Mouse (Mus musculus) small intestine, adult 2 months (tissue): ENCODE measurements at regions not wholly inside any gene's neighbourhood (a gene's known extent, or its start where the extent isn't known, plus 50 kb on each side); places are given as distances from the start of the nearest gene placed in this dataset.

Experiments used
- H3K27ac ChIP-seq: fragments of 200-500 bp; 2 replicates; pipeline ENCODE4 v1.5.1; 2012; ENCODE audit warnings: low read depth, low read length, control low read depth, inconsistent platforms; ENCODE audit not compliant: insufficient read depth
- H3K27me3 ChIP-seq: fragments of 200-500 bp; 2 replicates; pipeline ENCODE4 v1.6.1; 2012; ENCODE audit warnings: mild to moderate bottlenecking, moderate library complexity, low read length, inconsistent platforms; ENCODE audit not compliant: control insufficient read depth, insufficient read depth
- H3K36me3 ChIP-seq: fragments of 200-500 bp; 2 replicates; pipeline ENCODE4 v1.6.1; 2012; ENCODE audit warnings: mild to moderate bottlenecking, low read length, control low read depth, inconsistent platforms; ENCODE audit not compliant: control insufficient read depth, insufficient read depth
- H3K4me1 ChIP-seq: fragments of 200-500 bp; 2 replicates; pipeline ENCODE4 v1.6.1; 2012; ENCODE audit warnings: low read length, inconsistent platforms, mixed read lengths; ENCODE audit not compliant: control insufficient read depth, insufficient read depth, insufficient read length
- H3K4me3 ChIP-seq: fragments of 200-500 bp; 2 replicates; pipeline ENCODE4 v1.5.1; 2012; ENCODE audit warnings: low read depth, mild to moderate bottlenecking, control low read depth, inconsistent platforms, low read length, moderate library complexity
- CTCF ChIP-seq: fragments of 200-500 bp; IDR thresholded peaks from 2 replicates; pipeline ENCODE4 v1.5.1; 2012; ENCODE audit warnings: low read depth, mild to moderate bottlenecking, control low read depth, inconsistent platforms, low read length, moderate library complexity, mixed read lengths; ENCODE audit not compliant: insufficient replicate concordance, insufficient read length; ENCODE audit errors: extremely low read depth
- POLR2A ChIP-seq: fragments of 200-500 bp; IDR thresholded peaks from 2 replicates; pipeline ENCODE4 v1.6.1; 2012; ENCODE audit warnings: low read depth, mild to moderate bottlenecking, control low read depth, inconsistent platforms, low read length, moderate library complexity
- WGBS: fragments of 180-500 bp; shearing (Covaris S2); methylation state at CpG from one replicate; pipeline ENCODE4 v1.1.7; 2018; 5-methylcytosine and 5-hydroxymethylcytosine counted together

DNA sequence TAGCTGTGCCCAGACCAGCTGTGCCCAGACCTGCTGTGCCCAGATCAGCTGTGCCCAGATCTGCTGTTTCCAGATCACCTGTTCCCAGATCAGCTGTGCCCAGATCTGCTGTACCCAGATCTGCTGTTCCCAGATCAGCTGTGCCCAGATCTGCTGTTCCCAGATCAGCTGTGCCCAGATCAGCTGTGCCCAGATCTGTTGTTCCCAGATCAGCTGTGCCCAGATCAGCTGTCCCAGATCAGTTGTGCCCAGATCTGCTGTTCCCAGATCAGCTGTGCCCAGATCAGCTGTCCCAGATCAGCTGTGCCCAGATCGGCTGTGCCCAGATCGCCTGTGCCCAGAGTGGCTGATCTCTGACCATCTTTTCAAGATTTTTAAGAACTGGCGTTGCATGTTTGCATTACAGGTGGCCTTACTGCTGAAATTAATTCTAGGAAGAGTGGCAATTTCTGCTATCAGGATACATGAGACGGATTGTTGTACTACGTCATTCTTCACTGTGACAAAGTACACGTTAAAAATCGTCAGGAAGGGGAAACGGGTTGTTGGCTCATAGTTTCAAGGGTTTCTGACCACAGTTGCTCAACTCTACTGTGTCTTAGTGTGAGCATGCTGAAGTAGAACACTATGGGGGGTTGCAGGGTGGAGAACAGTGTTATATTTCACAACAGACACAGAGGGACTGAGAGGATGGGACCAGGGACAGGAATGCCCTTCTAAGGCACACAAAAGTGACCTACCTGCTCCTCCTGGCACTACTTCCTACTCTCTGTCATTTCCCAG lies 160.9 kb downstream of the Tmem38b start:
- Histone ChIP-seq H3K4me3 (no peak overlapping the region), H3K4me1 (no peaks in the 10 kb centered on the region), H3K27ac (no peak overlapping the region), H3K27me3 (no peaks in the 10 kb centered on the region), H3K36me3 (no peaks in the 10 kb centered on the region)
- TF ChIP-seq CTCF (no peak), POLR2A (no peak)
- WGBS, result 70% methylated on average over 8 of the region's 8 CpGs

DNA sequence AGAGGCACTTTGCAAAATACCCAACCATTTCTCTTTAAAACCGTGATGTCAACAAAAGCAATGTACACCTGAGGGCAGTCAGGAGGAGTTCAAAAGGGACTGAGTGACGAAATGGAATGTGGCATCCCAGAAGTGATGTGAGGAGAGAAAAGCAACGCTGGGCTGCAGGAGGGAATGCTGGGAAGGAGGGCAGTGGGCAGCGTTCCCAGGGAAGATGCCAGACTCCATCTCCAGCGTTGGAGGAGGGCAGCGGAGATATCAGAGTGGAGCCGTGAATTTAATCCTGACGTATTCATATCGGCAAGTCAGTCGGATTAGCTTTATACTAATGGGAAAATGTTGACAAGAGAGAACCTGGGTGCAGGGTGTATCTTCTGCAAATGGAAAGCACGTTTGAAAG lies 161.7 kb downstream of the Tmem38b start:
- Histone ChIP-seq H3K27me3 (no peaks in the 10 kb centered on the region), H3K4me3 (no peak overlapping the region), H3K36me3 (no peaks in the 10 kb centered on the region), H3K4me1 (no peaks in the 10 kb centered on the region), H3K27ac (no peak overlapping the region)
- TF ChIP-seq CTCF, result no peak
- no peak for TF ChIP-seq POLR2A
- WGBS, result 80% methylated on average over 11 of the region's 11 CpGs

GRCm38 (mm10) chr4:54021069-54021829 lies 195.4 kb downstream of the Tmem38b start:
- TF ChIP-seq POLR2A, result no peak
- no peak for TF ChIP-seq CTCF
- H3K4me3 ChIP-seq, result no peak overlapping the region
- no peaks in the 10 kb centered on the region for H3K4me1 ChIP-seq
- H3K27me3 ChIP-seq, result no peaks in the 10 kb centered on the region
- no peak overlapping the region for H3K27ac ChIP-seq
- no peaks in the 10 kb centered on the region for H3K36me3 ChIP-seq
- WGBS, result 56% methylated on average over 12 of the region's 12 CpGs

- no peaks in the 10 kb centered on the region for H3K27me3 ChIP-seq
- no peaks in the 10 kb centered on the region for H3K36me3 ChIP-seq
- TF ChIP-seq CTCF (no peak), POLR2A (no peak)
- no peaks in the 10 kb centered on the region for H3K4me1 ChIP-seq
- 66% methylated on average over 6 of the region's 6 CpGs for WGBS
- no peak overlapping the region for H3K27ac ChIP-seq
- no peak overlapping the region for H3K4me3 ChIP-seq
These were observed 196.1 kb downstream of the Tmem38b start for GRCm38 (mm10) chr4:54021861-54022385.

DNA sequence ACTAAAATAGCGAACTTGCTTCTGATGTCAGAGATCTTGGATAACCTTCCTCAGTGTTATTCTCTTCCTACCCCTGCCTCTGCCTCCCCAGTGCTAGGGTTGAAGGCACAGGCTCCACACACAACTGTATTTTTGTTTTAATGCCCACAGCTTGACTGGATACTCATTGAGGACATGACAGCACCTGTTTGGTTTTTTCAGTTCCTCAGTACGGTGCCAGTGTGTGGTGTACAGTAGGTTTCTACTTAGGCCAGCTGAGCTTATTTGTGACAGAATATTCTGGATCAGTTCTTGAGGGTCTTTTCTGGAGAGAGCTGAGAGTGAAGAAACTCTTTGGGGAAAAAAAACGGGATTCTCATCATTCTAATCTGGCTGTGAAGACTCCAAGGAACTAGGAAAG lies 201.1 kb downstream of the Tmem38b start:
- H3K4me3 ChIP-seq, result no peak overlapping the region
- H3K27ac ChIP-seq, result no peak overlapping the region
- H3K4me1 ChIP-seq, result no peaks in the 10 kb centered on the region
- WGBS, result 76% methylated on average over 3 of the region's 3 CpGs
- no peaks in the 10 kb centered on the region for H3K36me3 ChIP-seq
- H3K27me3 ChIP-seq, result no peaks in the 10 kb centered on the region
- TF ChIP-seq POLR2A (no peak), CTCF (no peak)

DNA sequence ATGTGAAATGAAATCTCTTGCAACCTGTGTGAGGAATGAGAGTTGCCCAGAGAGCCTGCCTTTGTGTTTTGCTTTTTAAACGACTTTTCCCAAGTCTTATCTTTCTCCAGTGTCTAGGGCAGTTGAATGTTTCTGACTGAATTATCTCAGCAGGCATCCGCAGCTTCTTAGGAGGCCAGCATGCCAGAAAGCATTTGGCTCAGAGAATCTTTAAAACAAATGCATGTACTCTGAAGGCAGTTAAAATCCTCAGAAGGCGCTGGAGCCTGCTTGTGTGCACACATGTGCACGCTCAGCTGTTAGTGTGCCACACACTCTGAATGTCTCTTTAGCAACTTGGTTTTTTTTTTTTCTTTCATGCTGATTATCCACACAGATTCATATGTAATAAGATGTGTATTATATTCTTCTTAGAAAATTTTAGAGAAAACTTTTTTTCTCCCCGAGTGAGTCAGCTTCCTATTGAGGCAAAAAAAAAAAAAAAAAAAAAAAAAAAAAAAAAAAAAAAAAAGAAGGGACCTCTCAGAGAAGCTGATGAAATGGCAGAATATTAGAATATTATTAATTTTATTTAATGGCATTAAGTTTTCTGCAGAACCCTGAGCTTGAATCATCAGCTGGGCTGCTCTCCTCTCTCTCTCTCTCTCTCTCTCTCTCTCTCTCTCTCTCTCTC lies 201.9 kb downstream of the Tmem38b start:
- Histone ChIP-seq H3K27ac (no peak overlapping the region), H3K4me1 (no peaks in the 10 kb centered on the region), H3K36me3 (no peaks in the 10 kb centered on the region), H3K4me3 (no peak overlapping the region), H3K27me3 (no peaks in the 10 kb centered on the region)
- 42% methylated on average over 5 of the region's 5 CpGs for WGBS
- TF ChIP-seq CTCF, result no peak
- no peak for TF ChIP-seq POLR2A
